Mouse (Mus musculus) cerebellum, postnatal 14 days (tissue): ENCODE measurements around the gene Galnt10.
A peak's percentile ranks its signal among the peaks of the same experiment; 100 is the strongest.

Source experiments
- DNase-seq, 2 experiments: peaks; one replicate each; pipeline ENCODE4 v3.0.0; 2021; ENCODE audit warnings: mixed read lengths in 2 of 2

Gene Galnt10

DNA sequence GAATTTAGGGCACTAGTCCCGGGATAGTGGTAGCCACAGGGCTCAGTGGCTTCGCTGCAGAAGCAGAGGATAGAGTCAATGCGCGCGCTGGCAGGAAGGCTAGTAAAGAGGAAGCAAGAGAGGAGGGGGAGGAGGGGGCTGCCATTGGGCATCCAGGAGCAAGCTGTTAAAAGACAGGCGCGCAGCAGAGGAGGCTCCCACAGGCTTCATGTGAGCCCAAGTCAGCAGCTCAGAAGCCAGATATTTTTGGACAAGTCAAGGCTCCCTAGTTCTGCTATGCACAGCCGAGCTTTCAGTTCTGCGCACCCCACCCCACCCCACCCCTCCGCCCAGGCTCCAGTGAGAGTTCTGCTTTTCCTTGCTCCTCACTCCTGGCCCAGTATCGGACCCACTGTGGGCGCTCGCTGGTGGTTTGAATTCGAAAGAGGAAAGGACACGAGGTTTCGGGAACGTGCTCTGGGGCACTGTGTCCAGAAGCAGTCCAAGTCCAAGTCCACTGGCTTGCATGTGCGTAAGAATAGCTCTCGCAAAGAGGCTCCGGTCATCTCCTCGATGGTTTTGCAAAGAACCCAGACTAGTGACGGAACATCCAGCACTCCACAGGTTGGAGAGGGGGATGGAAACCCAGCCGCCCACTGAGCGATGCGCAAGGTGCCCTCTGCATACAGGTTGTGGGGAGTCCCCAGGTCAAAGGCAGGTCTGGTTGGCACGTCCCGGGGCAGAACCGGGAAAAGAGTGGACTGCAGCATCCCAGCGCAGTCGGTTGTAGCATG is 811 bp upstream of the Galnt10 start:
- DNase-seq: peak in 1 of 2 experiments; percentile 38

DNA sequence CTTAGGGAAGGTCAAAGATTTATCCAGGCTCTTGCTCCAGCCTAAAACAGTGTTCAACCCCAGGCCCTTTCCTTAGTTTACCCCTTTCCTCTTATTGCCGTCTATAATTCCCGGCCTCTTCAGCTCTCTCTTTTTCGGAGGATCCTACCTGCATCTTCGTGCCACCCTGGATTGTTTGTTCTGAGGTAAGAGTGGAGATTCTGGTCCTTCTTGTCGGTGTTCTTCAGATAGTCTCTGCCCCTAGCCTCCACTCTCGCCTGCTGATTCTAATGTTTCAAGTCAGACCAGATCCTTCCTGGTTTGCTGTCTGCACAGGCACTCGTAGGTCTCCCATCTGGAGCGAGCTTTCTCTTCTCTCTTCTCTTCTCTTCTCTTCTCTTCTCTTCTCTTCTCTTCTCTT is 605 bp downstream of the Galnt10 start:
- DNase-seq: no peak

- DNase-seq: no peak
Measured at GRCm38 (mm10) chr11:57646416-57646815, 1.2 kb downstream of the Galnt10 start.

- DNase-seq: no peak
Measured at GRCm38 (mm10) chr11:57646940-57647339, 1.7 kb downstream of the Galnt10 start.

DNA sequence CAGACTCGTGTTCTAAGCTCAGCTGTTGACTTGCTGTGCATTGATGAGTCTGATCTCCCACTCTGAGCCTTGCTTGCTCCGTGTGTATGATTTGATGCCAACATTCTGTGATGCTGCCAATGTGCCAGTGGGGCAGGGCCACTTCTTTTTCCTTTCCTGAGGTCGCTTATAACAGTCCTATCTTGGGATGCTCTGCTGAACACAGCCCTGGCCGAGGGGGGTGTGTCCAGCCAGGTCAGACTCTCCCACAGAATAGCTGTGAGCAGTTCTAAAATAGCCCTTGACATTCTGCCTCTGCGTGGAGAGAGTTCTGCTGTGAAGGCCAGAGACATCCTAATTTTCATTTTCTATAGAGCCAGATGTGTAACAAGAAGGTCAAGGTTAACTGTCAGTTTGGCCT is 2.2 kb downstream of the Galnt10 start:
- no peak for DNase-seq

- DNase-seq: no peak
Measured at GRCm38 (mm10) chr11:57648196-57648800, 3.1 kb downstream of the Galnt10 start.

DNA sequence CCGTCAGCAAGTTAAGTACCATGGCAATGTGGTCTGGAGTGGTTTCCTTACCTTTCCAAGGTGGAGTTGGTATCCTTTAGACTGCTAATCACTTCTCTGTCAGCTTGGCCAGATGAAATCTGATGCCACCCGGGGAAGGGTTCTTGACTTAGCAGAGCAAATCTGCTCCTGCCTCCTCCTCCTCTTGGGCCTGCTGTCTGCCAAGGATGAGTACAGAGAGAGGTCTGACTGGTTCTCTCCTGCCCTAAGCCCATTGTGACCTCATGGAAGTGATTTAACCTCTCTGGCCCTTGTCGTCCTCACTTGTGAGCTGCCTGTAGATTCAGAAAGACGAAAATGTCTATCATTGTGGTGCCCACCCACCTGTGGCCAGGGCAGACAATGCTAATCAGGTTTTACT is 4.0 kb downstream of the Galnt10 start:
- no peak for DNase-seq

- DNase-seq: no peak
Measured at GRCm38 (mm10) chr11:57649671-57650070, 4.4 kb downstream of the Galnt10 start.

- DNase-seq: no peak
Measured at GRCm38 (mm10) chr11:57650867-57651266, 5.6 kb downstream of the Galnt10 start.

GRCm38 (mm10) chr11:57651281-57651810 is 6.1 kb downstream of the Galnt10 start:
- peak in 1 of 2 experiments; percentile 42 for DNase-seq

DNA sequence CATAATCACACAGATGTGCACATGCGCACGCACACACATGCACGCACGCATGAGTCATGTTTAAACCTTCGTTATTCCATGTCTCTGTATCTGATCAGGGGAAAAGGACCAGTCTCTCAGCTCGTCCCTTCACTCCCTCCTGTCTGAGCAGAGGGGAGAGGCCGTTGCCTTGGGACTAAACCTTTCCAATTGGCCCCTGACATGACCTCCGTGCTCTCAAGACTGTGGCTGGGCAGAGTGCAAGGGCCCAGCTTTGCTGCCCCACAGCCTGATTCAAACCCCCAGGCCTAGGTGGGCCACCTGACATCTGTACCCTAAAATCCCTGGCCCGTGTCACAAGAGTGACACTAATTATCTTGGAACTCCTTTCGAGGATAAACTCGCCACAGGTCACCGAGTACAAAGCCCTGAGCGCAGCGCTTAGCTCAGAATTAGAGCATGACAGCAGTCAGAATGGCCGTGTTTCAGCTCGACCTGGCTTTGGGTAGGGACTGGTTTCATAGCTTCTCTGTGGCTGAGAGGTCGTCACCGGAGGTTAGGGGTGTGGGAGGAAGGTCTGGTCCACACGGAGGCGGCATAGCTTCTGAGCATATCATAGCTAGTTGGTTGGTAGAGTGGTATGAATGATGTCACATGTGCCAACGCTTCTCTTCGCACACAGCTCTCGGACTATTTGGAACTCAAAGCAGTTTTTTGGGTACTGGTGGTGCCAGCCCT is 7.1 kb downstream of the Galnt10 start:
- no peak for DNase-seq

DNA sequence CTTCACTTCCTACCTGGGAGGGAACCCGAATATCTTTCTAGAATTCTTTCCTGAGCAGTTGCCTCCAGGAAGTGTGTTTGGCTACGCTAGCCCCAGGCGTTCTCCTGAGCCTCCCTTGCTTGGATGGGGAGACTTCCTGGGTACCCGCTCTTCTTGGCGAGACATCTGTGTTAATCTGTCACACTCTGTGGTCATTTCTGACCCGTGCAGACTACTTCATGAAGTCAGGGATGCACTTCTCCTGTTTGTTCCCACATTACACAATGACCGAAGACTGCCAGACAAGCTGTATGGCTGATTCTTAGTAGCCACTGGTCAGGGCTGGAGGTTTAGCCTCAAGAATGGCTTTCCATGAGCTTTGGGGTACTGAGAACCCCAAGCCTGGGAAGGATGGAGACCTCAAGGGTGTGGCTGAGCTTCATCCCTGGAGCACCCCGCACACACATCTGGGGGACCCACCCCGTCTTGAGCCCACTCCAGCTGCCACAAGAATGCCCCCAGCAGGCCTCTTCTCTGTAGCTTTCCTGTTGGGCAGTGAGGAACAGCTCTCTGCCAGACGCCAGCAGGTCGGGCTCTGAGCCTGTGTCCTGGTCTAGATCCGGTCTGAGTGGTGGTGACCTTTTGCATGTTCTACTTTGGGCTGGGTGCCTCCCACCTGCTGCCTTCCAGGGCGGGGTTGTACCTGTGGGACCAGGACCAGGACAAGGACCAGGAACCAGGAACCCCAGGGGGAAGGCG is 7.8 kb downstream of the Galnt10 start:
- DNase-seq: no peak

GRCm38 (mm10) chr11:57653796-57654195 is 8.6 kb downstream of the Galnt10 start:
- no peak for DNase-seq

GRCm38 (mm10) chr11:57654386-57654785 is 9.1 kb downstream of the Galnt10 start:
- no peak for DNase-seq

DNA sequence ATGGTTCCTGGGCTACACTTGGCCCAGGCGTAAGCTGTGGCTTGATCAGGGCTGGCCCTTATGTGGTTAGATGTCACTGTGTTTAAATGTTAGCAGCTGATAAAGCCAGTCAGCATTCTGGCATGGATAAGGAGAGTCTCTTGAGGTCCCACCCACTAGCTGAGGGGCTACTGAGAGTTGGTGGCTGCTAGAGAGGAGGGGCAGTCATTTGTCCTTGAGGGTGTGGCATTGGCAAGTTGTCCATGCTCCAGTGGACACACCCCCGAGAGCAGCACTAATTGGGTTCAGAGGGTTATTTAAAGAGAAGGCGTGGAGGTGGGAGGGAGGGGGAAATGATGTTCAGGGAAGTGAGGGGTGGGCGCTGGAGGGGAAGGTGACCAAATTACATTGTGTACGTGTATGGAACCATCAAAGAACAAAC is 9.7 kb downstream of the Galnt10 start:
- no peak for DNase-seq

GRCm38 (mm10) chr11:57655669-57656325 is 10.6 kb downstream of the Galnt10 start:
- DNase-seq: no peak

- DNase-seq: peak in 1 of 2 experiments; percentile 43
Measured at GRCm38 (mm10) chr11:57656602-57657275, 11.5 kb downstream of the Galnt10 start.

DNA sequence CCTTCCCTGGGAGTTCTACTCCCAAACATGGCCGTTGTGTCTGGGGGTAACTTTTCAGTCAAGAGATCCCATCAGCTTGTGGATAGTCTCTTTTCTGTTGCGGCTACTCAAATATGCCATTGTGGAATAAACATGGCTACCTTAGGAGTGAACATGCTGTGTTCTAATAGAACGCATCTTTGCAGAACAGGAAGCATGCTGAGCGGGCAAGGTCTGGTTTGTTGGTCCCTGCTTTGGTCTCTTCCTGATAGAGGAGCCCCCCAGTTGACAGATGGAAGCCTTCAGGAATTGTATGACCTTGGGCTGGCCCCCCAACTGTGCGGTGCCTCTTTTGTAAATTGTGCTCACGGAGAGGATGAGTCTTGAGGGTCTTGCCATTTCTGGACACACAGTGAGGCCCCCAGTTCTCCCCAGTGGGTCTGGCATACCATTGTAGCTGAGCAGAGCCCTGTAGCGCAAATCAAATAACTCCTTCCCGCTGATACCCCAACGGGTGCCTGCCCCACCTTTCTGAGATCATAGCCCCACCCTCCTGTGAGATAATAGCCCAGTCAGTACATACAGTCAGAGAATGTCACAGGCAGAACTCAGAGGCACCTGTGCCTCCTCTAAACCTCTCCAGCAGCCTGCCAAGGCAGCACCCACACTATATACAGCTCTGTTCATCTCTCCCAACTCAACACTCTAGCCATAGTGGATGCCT is 12.3 kb downstream of the Galnt10 start:
- no peak for DNase-seq

DNA sequence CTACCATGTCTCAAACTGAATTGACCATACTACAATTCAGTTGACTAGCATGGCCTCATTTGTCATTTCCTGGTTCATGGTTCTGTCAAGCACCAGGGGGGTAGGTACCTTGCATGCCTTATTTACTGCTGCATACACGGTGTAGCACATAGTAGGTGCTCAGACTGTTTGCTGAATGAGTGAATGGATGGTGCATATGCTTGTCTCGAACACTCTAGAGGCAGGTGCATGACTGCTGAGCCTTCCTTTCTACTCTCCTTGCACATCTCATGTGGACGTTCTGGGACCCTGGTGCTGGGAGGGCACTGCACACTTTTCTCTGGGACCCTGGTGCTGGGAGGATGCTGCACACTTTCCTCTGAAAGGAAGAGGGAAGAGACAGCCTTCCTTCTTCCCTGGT is 13.0 kb downstream of the Galnt10 start:
- no peak for DNase-seq

- DNase-seq: no peak
Measured at GRCm38 (mm10) chr11:57658751-57659150, 13.5 kb downstream of the Galnt10 start.

DNA sequence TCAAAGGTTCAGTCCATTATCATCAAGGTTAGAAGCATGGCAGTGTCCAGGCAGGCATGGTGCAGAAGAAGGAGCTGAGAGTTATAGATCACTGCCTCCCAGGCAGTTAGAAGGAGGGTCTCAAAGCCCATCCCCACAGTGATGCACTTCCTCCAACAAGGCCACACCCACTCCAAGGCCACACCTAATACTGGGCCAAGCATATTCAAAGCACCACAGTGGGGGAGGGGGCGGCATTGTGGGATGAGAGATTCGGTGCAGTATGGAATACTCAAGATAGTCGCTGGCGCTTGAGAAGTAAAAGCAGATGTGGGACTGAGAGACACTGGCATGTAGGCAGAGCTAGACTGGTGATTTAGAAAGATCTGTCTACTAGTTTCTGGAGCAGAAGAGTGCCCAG is 14.9 kb downstream of the Galnt10 start:
- no peak for DNase-seq
